Mouse (Mus musculus): ENCODE data around the gene Olfr433. TPM values are rescaled to one million over a fixed set of nuclear protein-coding genes. Genes with fewer than 3 reads are reported as not detected.

Gene Olfr433
- polyA plus RNA-seq, 1 experiment from 2014 or later, result 0.04 TPM

- Histone ChIP-seq H3K27ac (ENCODE audit: low read length) (no peak within 1 kb of the TSS), H3K4me2 (ENCODE audit: low read depth, low read length) (no peak within 1 kb of the TSS), H3K9ac (ENCODE audit: low read length) (no peak within 1 kb of the TSS), H3K4me3 (replicated peaks; ENCODE audit: low read length) (no peak within 1 kb of the TSS), H3K27me3 (ENCODE audit: control insufficient read depth, insufficient read depth, low read length) (no peaks in the 10 kb centered on the region), H3K9me3 (replicated peaks; ENCODE audit: control insufficient read depth, low read length) (no peaks in the 10 kb centered on the region), H3K4me1 (ENCODE audit: control insufficient read depth, insufficient read depth, low read length) (no peaks in the 10 kb centered on the region), H3K36me3 (ENCODE audit: control insufficient read depth, insufficient read depth, low read length) (no peaks in the 10 kb centered on the region)
- no peak for ATAC-seq (ENCODE audit: insufficient read depth, low FRiP score)
- WGBS, result 89% methylated on average over 2 of the region's 2 CpGs
Measured at GRCm38 (mm10) chr1:174084031-174084430, 43.5 kb downstream of the Olfr433 start, which contains the start of gene Olfr429. Olfr429 (plus strand) TSS chr1:174084331.

Other genes with a start within 250 kb of the Olfr433 start
- 1.1 and 1.5 TPM in 2 replicates for gene Ifi211, start 127.7 kb upstream of the Olfr433 start, polyA plus RNA-seq (2015; fragmentation: Nextera tagmentation; extraction: Ambion mirVana)
- gene Mndal, start 98.2 kb upstream of the Olfr433 start, polyA plus RNA-seq (2015; fragmentation: Nextera tagmentation; extraction: Ambion mirVana), result 4.8 and 5.4 TPM in 2 replicates
- gene Ifi203, start 98.0 kb upstream of the Olfr433 start, polyA plus RNA-seq (2015; fragmentation: Nextera tagmentation; extraction: Ambion mirVana), result 1.8 and 1.9 TPM in 2 replicates
- 2.2 and 2.3 TPM in 2 replicates for gene Ifi202b, start 58.0 kb upstream of the Olfr433 start, polyA plus RNA-seq (2015; fragmentation: Nextera tagmentation; extraction: Ambion mirVana)
- gene Ifi205, start 8.9 kb upstream of the Olfr433 start, polyA plus RNA-seq (2015; fragmentation: Nextera tagmentation; extraction: Ambion mirVana), result 0.44 and 0.81 TPM in 2 replicates
- gene Olfr432, start 8.5 kb downstream of the Olfr433 start, polyA plus RNA-seq (2015; fragmentation: Nextera tagmentation; extraction: Ambion mirVana), result not detected in 2 replicates
- not detected in 2 replicates for gene Olfr430, start 25.9 kb downstream of the Olfr433 start, polyA plus RNA-seq (2015; fragmentation: Nextera tagmentation; extraction: Ambion mirVana)
- not detected in 2 replicates for gene Olfr429, start 43.6 kb downstream of the Olfr433 start, polyA plus RNA-seq (2015; fragmentation: Nextera tagmentation; extraction: Ambion mirVana)
- gene Olfr427, start 56.2 kb downstream of the Olfr433 start, polyA plus RNA-seq (2015; fragmentation: Nextera tagmentation; extraction: Ambion mirVana), result not detected in 2 replicates
- not detected in 2 replicates for gene Olfr231, start 80.5 kb downstream of the Olfr433 start, polyA plus RNA-seq (2015; fragmentation: Nextera tagmentation; extraction: Ambion mirVana)
- gene Olfr424, start 90.8 kb downstream of the Olfr433 start, polyA plus RNA-seq (2015; fragmentation: Nextera tagmentation; extraction: Ambion mirVana), result not detected in 2 replicates
- not detected in 2 replicates for gene Olfr420, start 114.9 kb downstream of the Olfr433 start, polyA plus RNA-seq (2015; fragmentation: Nextera tagmentation; extraction: Ambion mirVana)
- gene Spta1, start 132.1 kb downstream of the Olfr433 start, polyA plus RNA-seq (2015; fragmentation: Nextera tagmentation; extraction: Ambion mirVana), result 1.5 and 2.4 TPM in 2 replicates
- gene Olfr419, start 211.4 kb downstream of the Olfr433 start, polyA plus RNA-seq (2015; fragmentation: Nextera tagmentation; extraction: Ambion mirVana), result not detected in 2 replicates

Measured in stomach, embryonic 16.5 days (tissue).